Mouse (Mus musculus): ENCODE measurements around the gene Fam69b. TPM values are rescaled to one million over a fixed set of nuclear protein-coding genes. Genes with fewer than 3 reads are reported as not detected.

Gene Fam69b
- 109 and 117 TPM in 2 replicates for polyA plus RNA-seq (2015; fragmentation: Nextera tagmentation; extraction: Ambion mirVana)

- peak within 1 kb of the TSS; percentile 90 for H3K4me2 ChIP-seq
- peak within 1 kb of the TSS; percentile 98 for H3K9ac ChIP-seq
- peaks cover 11% of the 10 kb centered on the region for H3K36me3 ChIP-seq
- WGBS, result under 1% methylated on average over 55 of the region's 70 CpGs
- H3K9me3 ChIP-seq, result no peaks in the 10 kb centered on the region
- peak within 1 kb of the TSS; percentile 86 for H3K4me3 ChIP-seq
- H3K27me3 ChIP-seq, result no peaks in the 10 kb centered on the region
- H3K4me1 ChIP-seq (replicated peaks), result peaks cover 51% of the 10 kb centered on the region
- peak; percentile 79 for ATAC-seq (ENCODE audit: low FRiP score)
- H3K27ac ChIP-seq, result peak within 1 kb of the TSS; percentile 92
Measured at GRCm38 (mm10) chr2:26627921-26628739, at the start of gene Fam69b. TSS of gene Fam69b (plus strand) at chr2:26628457.

GRCm38 (mm10) chr2:26579714-26580113 lies 48.5 kb upstream of the Fam69b start, which contains the start of gene Egfl7:
TSS of gene Egfl7 (plus strand) at chr2:26580014.
- Histone ChIP-seq H3K4me3 (no peak within 1 kb of the TSS), H3K9ac (no peak within 1 kb of the TSS), H3K4me1 (replicated peaks) (peaks cover 22% of the 10 kb centered on the region), H3K4me2 (no peak within 1 kb of the TSS), H3K27ac (peak within 1 kb of the TSS; percentile 30; the same call in 1 of the 2 replicates), H3K9me3 (no peaks in the 10 kb centered on the region), H3K27me3 (no peaks in the 10 kb centered on the region), H3K36me3 (no peaks in the 10 kb centered on the region)
- no peak for ATAC-seq (ENCODE audit: low FRiP score)
- WGBS, result 100% methylated on average over 1 of the region's 1 CpGs

- no peak overlapping the region for H3K9ac ChIP-seq
- H3K27me3 ChIP-seq, result no peaks in the 10 kb centered on the region
- H3K4me2 ChIP-seq, result no peak overlapping the region
- no peaks in the 10 kb centered on the region for H3K9me3 ChIP-seq
- peaks cover 19% of the 10 kb centered on the region for H3K4me1 ChIP-seq (replicated peaks)
- no peak overlapping the region for H3K27ac ChIP-seq
- ATAC-seq (ENCODE audit: low FRiP score), result no peak
- H3K4me3 ChIP-seq, result no peak overlapping the region
- WGBS, result 95% methylated on average over 5 of the region's 5 CpGs
- H3K36me3 ChIP-seq, result no peaks in the 10 kb centered on the region
Measured at GRCm38 (mm10) chr2:26580751-26581150, 47.5 kb upstream of the Fam69b start.

DNA sequence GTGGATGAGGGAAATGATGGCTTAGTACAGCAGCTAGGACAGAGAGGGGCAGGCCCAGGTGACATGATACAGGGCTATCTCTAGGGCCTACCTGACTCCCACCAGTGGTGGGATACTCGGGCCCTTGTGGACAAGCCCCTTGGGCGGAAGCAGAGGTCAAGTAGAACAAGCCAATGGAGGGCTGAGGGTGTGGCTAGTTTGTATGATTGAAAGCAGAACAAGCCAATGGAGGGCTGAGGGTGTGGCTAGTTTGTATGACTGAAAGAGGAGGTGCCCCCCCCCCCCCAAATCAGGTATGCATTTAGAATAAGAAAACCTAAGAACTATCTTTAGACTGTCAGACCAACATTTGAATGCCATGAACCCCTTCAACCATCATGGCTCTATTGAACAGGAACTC lies 46.1 kb upstream of the Fam69b start:
- H3K36me3 ChIP-seq, result no peaks in the 10 kb centered on the region
- 62% methylated on average over 2 of the region's 2 CpGs for WGBS
- H3K27me3 ChIP-seq, result no peaks in the 10 kb centered on the region
- H3K27ac ChIP-seq, result no peak overlapping the region
- H3K4me2 ChIP-seq, result no peak overlapping the region
- no peak overlapping the region for H3K4me3 ChIP-seq
- H3K9ac ChIP-seq, result no peak overlapping the region
- H3K4me1 ChIP-seq (replicated peaks), result peaks cover 26% of the 10 kb centered on the region
- ATAC-seq (ENCODE audit: low FRiP score), result no peak
- H3K9me3 ChIP-seq, result no peaks in the 10 kb centered on the region

- Histone ChIP-seq H3K4me2 (peak overlapping the region; percentile 1; the same call in 1 of the 2 replicates), H3K9me3 (no peaks in the 10 kb centered on the region), H3K4me3 (no peak overlapping the region), H3K27me3 (no peaks in the 10 kb centered on the region), H3K36me3 (no peaks in the 10 kb centered on the region), H3K4me1 (replicated peaks) (peaks cover 25% of the 10 kb centered on the region), H3K27ac (peak overlapping the region; percentile 20; the same call in 1 of the 2 replicates), H3K9ac (no peak overlapping the region)
- no peak for ATAC-seq (ENCODE audit: low FRiP score)
- 73% methylated on average over 7 of the region's 7 CpGs for WGBS
Measured at GRCm38 (mm10) chr2:26582741-26583140, 45.5 kb upstream of the Fam69b start.

GRCm38 (mm10) chr2:26583640-26584039 lies 44.6 kb upstream of the Fam69b start:
- Histone ChIP-seq H3K9me3 (no peaks in the 10 kb centered on the region), H3K27ac (peak overlapping the region; percentile 40; the same call in 1 of the 2 replicates), H3K4me2 (no peak overlapping the region), H3K27me3 (no peaks in the 10 kb centered on the region), H3K4me3 (peak overlapping the region; percentile 11; the same call in 1 of the 2 replicates), H3K4me1 (replicated peaks) (peaks cover 18% of the 10 kb centered on the region), H3K9ac (0 out of 2 replicates have a peak overlapping the region, but pooled peaks have one; percentile 51), H3K36me3 (no peaks in the 10 kb centered on the region)
- ATAC-seq (ENCODE audit: low FRiP score), result no peak
- 79% methylated on average over 11 of the region's 11 CpGs for WGBS

DNA sequence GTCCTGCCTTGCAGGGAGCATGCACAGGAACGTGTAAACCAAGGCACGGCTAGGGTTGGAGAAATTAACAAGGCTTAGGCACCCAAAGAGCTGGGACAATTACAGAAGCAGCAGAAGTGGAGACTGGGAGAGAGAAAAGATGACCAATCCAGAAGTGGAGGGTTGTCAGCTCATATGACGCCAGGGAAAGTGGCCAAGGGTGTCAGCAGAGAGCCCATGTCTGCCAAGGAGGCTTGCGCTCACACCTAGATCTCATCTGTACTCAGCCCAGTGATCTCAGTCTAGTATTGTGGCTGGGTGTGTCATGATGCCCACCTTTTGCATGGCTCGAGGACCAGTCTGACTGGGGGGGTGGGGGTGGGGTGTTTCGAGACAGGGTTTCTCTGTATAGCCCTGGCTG lies 42.5 kb upstream of the Fam69b start:
- Histone ChIP-seq H3K4me1 (replicated peaks) (peaks cover 18% of the 10 kb centered on the region), H3K36me3 (no peaks in the 10 kb centered on the region), H3K4me2 (no peak overlapping the region), H3K27ac (peak overlapping the region; percentile 70), H3K9ac (peak overlapping the region; percentile 43; the same call in 1 of the 2 replicates), H3K4me3 (peak overlapping the region; percentile 55), H3K27me3 (no peaks in the 10 kb centered on the region), H3K9me3 (no peaks in the 10 kb centered on the region)
- ATAC-seq (ENCODE audit: low FRiP score), result no peak
- 67% methylated on average over 6 of the region's 6 CpGs for WGBS

DNA sequence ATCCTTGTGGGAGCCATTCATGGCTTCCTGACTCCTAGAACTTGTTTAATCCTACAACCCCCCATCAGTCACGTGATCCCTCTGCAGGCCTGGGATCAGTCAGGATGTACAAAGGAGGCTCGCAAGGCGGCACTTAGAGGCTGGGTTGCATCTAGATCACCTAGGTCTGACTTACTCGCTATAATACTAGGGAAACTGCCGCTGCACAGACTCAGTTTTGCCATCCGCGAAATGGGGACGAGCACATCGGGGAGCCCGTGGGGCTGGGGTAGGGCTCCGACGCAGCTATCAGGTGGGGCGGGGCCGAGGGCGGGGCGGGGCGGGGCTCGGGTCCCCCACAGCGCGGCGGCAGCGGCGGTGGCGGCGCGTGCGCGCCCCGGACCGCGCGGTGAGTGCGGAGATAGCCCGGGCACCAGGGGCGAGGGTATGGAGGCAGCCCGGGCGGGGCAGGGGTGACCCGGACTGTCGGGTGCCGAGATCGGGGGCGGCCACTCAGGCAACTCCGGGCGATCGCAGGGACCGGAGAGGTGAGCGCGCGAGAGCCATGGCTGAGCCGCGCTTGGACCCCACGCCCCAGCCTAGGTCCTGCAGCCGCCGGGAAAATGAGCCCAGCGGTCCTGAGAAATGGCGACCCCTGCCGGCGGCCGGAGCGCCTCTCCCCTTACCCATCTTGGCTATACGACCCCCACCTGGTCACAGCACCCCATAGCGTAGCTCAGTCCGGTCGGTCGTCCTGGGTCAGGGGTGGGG lies 41.8 kb upstream of the Fam69b start, which contains the start of gene Gm20532:
Gene Gm20532, plus strand, starts transcription at position 346 of the 750 bp plus-strand sequence.
- peak; percentile 80 for ATAC-seq (ENCODE audit: low FRiP score)
- Histone ChIP-seq H3K9me3 (no peaks in the 10 kb centered on the region), H3K9ac (peak within 1 kb of the TSS; percentile 76), H3K36me3 (no peaks in the 10 kb centered on the region), H3K27ac (peak within 1 kb of the TSS; percentile 70), H3K4me2 (peak within 1 kb of the TSS; percentile 71), H3K4me3 (peak within 1 kb of the TSS; percentile 55), H3K27me3 (no peaks in the 10 kb centered on the region), H3K4me1 (replicated peaks) (peaks cover 18% of the 10 kb centered on the region)
- WGBS, result 1% methylated on average over 47 of the region's 65 CpGs

DNA sequence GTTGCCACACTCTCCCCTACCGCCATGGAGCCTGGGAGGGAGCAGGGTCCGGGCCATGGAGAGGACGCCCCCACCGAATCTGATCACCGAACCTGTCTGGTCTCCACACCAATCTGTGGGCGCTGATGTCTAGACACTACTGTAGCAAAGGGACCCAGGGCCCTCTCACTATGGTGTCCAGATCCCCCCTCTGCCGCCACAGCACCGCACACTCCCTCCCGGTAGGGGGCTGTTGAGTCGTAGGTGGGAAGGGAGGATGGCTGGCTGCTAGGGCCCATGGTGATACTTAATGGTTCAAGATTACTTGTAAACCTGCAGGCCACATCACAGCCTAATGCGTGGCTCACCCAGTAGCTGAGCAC lies 41.2 kb upstream of the Fam69b start:
- 6% methylated on average over 11 of the region's 11 CpGs for WGBS
- no peak for ATAC-seq (ENCODE audit: low FRiP score)
- Histone ChIP-seq H3K4me3 (peak overlapping the region; percentile 55), H3K27me3 (no peaks in the 10 kb centered on the region), H3K9ac (peak overlapping the region; percentile 76), H3K9me3 (no peaks in the 10 kb centered on the region), H3K36me3 (no peaks in the 10 kb centered on the region), H3K4me2 (peak overlapping the region; percentile 71), H3K27ac (peak overlapping the region; percentile 58; the same call in 1 of the 2 replicates), H3K4me1 (replicated peaks) (peaks cover 18% of the 10 kb centered on the region)

- Histone ChIP-seq H3K9ac (peak overlapping the region; percentile 39; the same call in 1 of the 2 replicates), H3K4me2 (peak overlapping the region; percentile 71), H3K4me3 (0 out of 2 replicates have a peak overlapping the region, but pooled peaks have one; percentile 55), H3K27me3 (no peaks in the 10 kb centered on the region), H3K36me3 (no peaks in the 10 kb centered on the region), H3K9me3 (no peaks in the 10 kb centered on the region), H3K27ac (no peak overlapping the region), H3K4me1 (replicated peaks) (peaks cover 13% of the 10 kb centered on the region)
- WGBS, result 56% methylated on average over 4 of the region's 4 CpGs
- no peak for ATAC-seq (ENCODE audit: low FRiP score)
Measured at GRCm38 (mm10) chr2:26588573-26588972, 39.7 kb upstream of the Fam69b start.

GRCm38 (mm10) chr2:26589284-26589683 lies 39.0 kb upstream of the Fam69b start:
- 94% methylated on average over 10 of the region's 10 CpGs for WGBS
- no peaks in the 10 kb centered on the region for H3K27me3 ChIP-seq
- H3K9me3 ChIP-seq, result no peaks in the 10 kb centered on the region
- H3K4me3 ChIP-seq, result no peak overlapping the region
- H3K36me3 ChIP-seq, result no peaks in the 10 kb centered on the region
- ATAC-seq (ENCODE audit: low FRiP score), result no peak
- H3K27ac ChIP-seq, result no peak overlapping the region
- H3K4me2 ChIP-seq, result no peak overlapping the region; the same call in 1 of the 2 replicates
- H3K4me1 ChIP-seq (replicated peaks), result peaks cover 13% of the 10 kb centered on the region
- no peak overlapping the region for H3K9ac ChIP-seq

GRCm38 (mm10) chr2:26590282-26590681 lies 38.0 kb upstream of the Fam69b start:
- H3K9ac ChIP-seq, result peak overlapping the region; percentile 13; the same call in 1 of the 2 replicates
- no peak overlapping the region for H3K4me3 ChIP-seq
- no peaks in the 10 kb centered on the region for H3K36me3 ChIP-seq
- ATAC-seq (ENCODE audit: low FRiP score), result no peak
- no peak overlapping the region for H3K27ac ChIP-seq
- H3K4me1 ChIP-seq (replicated peaks), result peaks cover 13% of the 10 kb centered on the region
- no peaks in the 10 kb centered on the region for H3K27me3 ChIP-seq
- H3K4me2 ChIP-seq, result no peak overlapping the region
- WGBS, result 96% methylated on average over 7 of the region's 7 CpGs
- no peaks in the 10 kb centered on the region for H3K9me3 ChIP-seq
